In the genomic region with DNA sequence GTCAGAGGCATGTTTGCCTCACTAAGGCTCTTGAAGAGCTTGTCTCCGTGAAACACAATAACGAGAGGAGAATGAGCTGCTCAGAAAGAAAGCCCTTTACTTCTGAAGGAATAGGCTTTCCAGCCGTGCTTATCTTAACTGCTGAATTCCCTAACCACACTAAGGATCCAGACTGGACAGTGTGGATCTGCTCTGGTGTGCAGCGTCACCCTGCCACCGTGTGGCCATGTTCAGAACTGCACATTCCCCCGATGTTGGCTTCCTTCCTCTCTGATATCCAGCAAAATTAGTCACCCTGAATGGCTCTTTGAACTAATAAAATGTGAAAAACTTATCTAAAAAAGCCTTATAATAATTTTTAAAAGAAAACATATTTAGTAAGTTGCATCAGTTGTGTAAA, we compare ENCODE assay signal across 8 mouse cellular contexts. TPM values are rescaled to one million over a fixed set of nuclear protein-coding genes. Genes with fewer than 3 reads are reported as not detected.
DNase-seq lines count a peak whose midpoint lies in the region; ATAC-seq and TF ChIP-seq lines count a peak whose summit lies in the region.

No protein-coding gene starts in this region.

- no peak overlapping the region for H3K9ac ChIP-seq in embryonic facial prominence, embryonic 12.5 days
- H3K9ac ChIP-seq in intestine, postnatal 0 days (ENCODE audit: low read depth, low read length): no peak overlapping the region
- H3K9ac ChIP-seq in midbrain, embryonic 13.5 days (replicated peaks): no peak overlapping the region

- no peak for TF ChIP-seq POLR2A in spleen, adult 2 months (IDR thresholded peaks at IDR 0.05; ENCODE audit: low read depth, low read length)

- intact Hi-C loops in left cerebral cortex, postnatal 25 days (cut with DNase I): loop anchor here (1.0 to 2.0 kb wide), 2 partner anchors 308 to 445 kb away; no protein-coding TSS in a partner anchor

- peak; percentile 45 for DNase-seq in A20 (ENCODE audit: low read depth, low spot score)
- DNase-seq in adrenal gland, postnatal 36 days: peak; percentile 86 to 88
- DNase-seq in heart, adult 18-20 months: peak; percentile 71 to 94
- DNase-seq in left cerebral cortex, postnatal 25 days (ENCODE audit: low spot score in 2 of 2): peak; percentile 87 to 88
- DNase-seq in spleen, adult 2 months (ENCODE audit: low read depth in 1 of 2, low spot score in 2 of 2): peak; percentile 2 to 41

- H3K4me2 ChIP-seq in embryonic facial prominence, embryonic 12.5 days (replicated peaks): peak overlapping the region; percentile 16
- peak overlapping the region; percentile 27; the same call in 1 of the 2 replicates for H3K4me2 ChIP-seq in intestine, postnatal 0 days (replicated peaks; ENCODE audit: low read depth)
- H3K4me2 ChIP-seq in midbrain, embryonic 13.5 days (replicated peaks): no peak overlapping the region

- H3K27me3 ChIP-seq in embryonic facial prominence, embryonic 12.5 days: no peaks in the 10 kb centered on the region
- no peaks in the 10 kb centered on the region for H3K27me3 ChIP-seq in intestine, postnatal 0 days (replicated peaks; ENCODE audit: control insufficient read depth, insufficient read depth, low read length)
- H3K27me3 ChIP-seq in midbrain, embryonic 13.5 days: no peaks in the 10 kb centered on the region
- H3K27me3 ChIP-seq in spleen, adult 2 months (ENCODE audit: control insufficient read depth, insufficient read depth, low read length): no peaks in the 10 kb centered on the region

- no peaks in the 10 kb centered on the region for H3K9me3 ChIP-seq in embryonic facial prominence, embryonic 12.5 days
- H3K9me3 ChIP-seq in intestine, postnatal 0 days (ENCODE audit: control insufficient read depth): no peaks in the 10 kb centered on the region
- no peaks in the 10 kb centered on the region for H3K9me3 ChIP-seq in midbrain, embryonic 13.5 days

- no peak overlapping the region for H3K4me3 ChIP-seq in embryonic facial prominence, embryonic 12.5 days
- H3K4me3 ChIP-seq in intestine, postnatal 0 days (ENCODE audit: low read depth, low read length): no peak overlapping the region
- no peak overlapping the region for H3K4me3 ChIP-seq in midbrain, embryonic 13.5 days (replicated peaks)
- H3K4me3 ChIP-seq in spleen, adult 2 months (ENCODE audit: extremely low read depth, insufficient read depth, insufficient read length): no peak overlapping the region

- H3K36me3 ChIP-seq in embryonic facial prominence, embryonic 12.5 days: no peaks in the 10 kb centered on the region
- no peaks in the 10 kb centered on the region for H3K36me3 ChIP-seq in intestine, postnatal 0 days (ENCODE audit: control insufficient read depth, insufficient read depth)
- H3K36me3 ChIP-seq in midbrain, embryonic 13.5 days: no peaks in the 10 kb centered on the region
- H3K36me3 ChIP-seq in spleen, adult 2 months (ENCODE audit: control insufficient read depth, insufficient read depth, low read length): no peaks in the 10 kb centered on the region

- WGBS in embryonic facial prominence, embryonic 12.5 days: 2% methylated on average over 6 of the region's 6 CpGs
- 1% methylated on average over 6 of the region's 6 CpGs for WGBS in intestine, postnatal 0 days
- under 1% methylated on average over 6 of the region's 6 CpGs for WGBS in midbrain, embryonic 13.5 days
- WGBS in spleen, adult 2 months: 6% methylated on average over 6 of the region's 6 CpGs

- peak; percentile 96 for TF ChIP-seq CTCF in intestine, postnatal 0 days (IDR thresholded peaks at IDR 0.05; ENCODE audit: low read depth)
- TF ChIP-seq CTCF in spleen, adult 2 months (IDR thresholded peaks at IDR 0.05; ENCODE audit: extremely low read depth, insufficient read depth, insufficient read length, insufficient replicate concordance): peak; percentile 88; the same call in 1 of the 2 replicates

- H3K4me1 ChIP-seq in embryonic facial prominence, embryonic 12.5 days: no peaks in the 10 kb centered on the region; the same call in 1 of the 2 replicates
- H3K4me1 ChIP-seq in intestine, postnatal 0 days (replicated peaks; ENCODE audit: control insufficient read depth, insufficient read depth, low read length): no peaks in the 10 kb centered on the region
- peaks cover 4% of the 10 kb centered on the region; the same call in 1 of the 2 replicates for H3K4me1 ChIP-seq in midbrain, embryonic 13.5 days (replicated peaks)
- H3K4me1 ChIP-seq in spleen, adult 2 months (ENCODE audit: control insufficient read depth, insufficient read depth, insufficient read length): no peaks in the 10 kb centered on the region

- ATAC-seq in embryonic facial prominence, embryonic 12.5 days (ENCODE audit: insufficient number of reproducible peaks, insufficient read depth, low FRiP score, low TSS enrichment): 0 out of 2 replicates have a peak, but pooled peaks have one; percentile 58
- ATAC-seq in intestine, postnatal 0 days: no peak
- ATAC-seq in midbrain, embryonic 13.5 days: peak; percentile 79

- no peak overlapping the region for H3K27ac ChIP-seq in embryonic facial prominence, embryonic 12.5 days
- no peak overlapping the region for H3K27ac ChIP-seq in intestine, postnatal 0 days (ENCODE audit: low read depth, low read length)
- H3K27ac ChIP-seq in midbrain, embryonic 13.5 days: no peak overlapping the region
- H3K27ac ChIP-seq in spleen, adult 2 months (ENCODE audit: insufficient read depth, low read length): no peak overlapping the region

RNA-seq across cellular contexts. Expression of gene Syt16, which starts 16.3 kb away (rescaled TPM):
- under 1 TPM; 0.16 to 0.66 TPM for total RNA-seq in adrenal gland, postnatal 36 days (2021)
- 7.7 and 9.6 TPM in 2 replicates for polyA plus RNA-seq in embryonic facial prominence, embryonic 12.5 days (2016; fragmentation: Nextera tagmentation; extraction: Ambion mirVana)
- not detected for total RNA-seq in heart, adult 18-20 months (2021)
- polyA plus RNA-seq in intestine, postnatal 0 days (2015; fragmentation: Nextera tagmentation; extraction: Ambion mirVana): 1.1 and 1.2 TPM in 2 replicates
- total RNA-seq in left cerebral cortex, postnatal 25 days (2021): 100 to 1,000 TPM in 1 of 2 experiments, 10 to 100 TPM in 1; 96.3 to 101 TPM
- polyA plus RNA-seq in midbrain, embryonic 13.5 days (2015; fragmentation: Nextera tagmentation; extraction: Ambion mirVana): 45.2 and 47.0 TPM in 2 replicates
- polyA plus RNA-seq in spleen, adult 2 months (2012; rRNA removed): not detected in 2 replicates

RNA-seq across cellular contexts. Expression of gene Snapc1, which starts 49.5 kb away (rescaled TPM):
- 10 to 100 TPM; 15.7 to 20.9 TPM for total RNA-seq in adrenal gland, postnatal 36 days (2021)
- polyA plus RNA-seq in embryonic facial prominence, embryonic 12.5 days (2016; fragmentation: Nextera tagmentation; extraction: Ambion mirVana): 23.6 and 25.2 TPM in 2 replicates
- 10 to 100 TPM; 11.0 to 11.8 TPM for total RNA-seq in heart, adult 18-20 months (2021)
- 5.7 and 6.7 TPM in 2 replicates for polyA plus RNA-seq in intestine, postnatal 0 days (2015; fragmentation: Nextera tagmentation; extraction: Ambion mirVana)
- 10 to 100 TPM; 40.6 to 43.2 TPM for total RNA-seq in left cerebral cortex, postnatal 25 days (2021)
- 35.4 and 36.7 TPM in 2 replicates for polyA plus RNA-seq in midbrain, embryonic 13.5 days (2015; fragmentation: Nextera tagmentation; extraction: Ambion mirVana)
- polyA plus RNA-seq in spleen, adult 2 months (2012; rRNA removed): 7.7 and 8.2 TPM in 2 replicates

Comparison
In these comparisons a context has a peak if more than half of its experiments do, and no peak if none do; other contexts are left out.
1. DNase-seq: peak in every context shown above with its lines; median percentile 88 in left cerebral cortex, postnatal 25 days; 87 in adrenal gland, postnatal 36 days; 82 in heart, adult 18-20 months; 45 in A20; 22 in spleen, adult 2 months.